Mouse (Mus musculus) left cerebral cortex, postnatal 14 days (tissue): ENCODE data around the gene Ltc4s. TPM values are rescaled to one million over a fixed set of nuclear protein-coding genes. Genes with fewer than 3 reads are reported as not detected.

ENCODE experiments used
- DNase-seq, 2 experiments: peaks; one replicate each; pipeline ENCODE4 v3.0.0; 2021 to 2022; ENCODE audit warnings: low spot score in 2 of 2, mixed read lengths in 1 of 2
- intact Hi-C: fragments of 180-260 bp; cut with DNase I; formaldehyde crosslinking; loops from one replicate; pipeline ENCODE4 v1.15.1; 2025
- long read RNA-seq, 2 experiments: library from polyadenylated mRNA; stranded (forward); transcript quantifications; one replicate each; pipeline ENCODE4 v2.0.0; 2021
- total RNA-seq, 2 experiments: library from RNA; stranded (reverse); gene quantifications; 2 replicates each; pipeline ENCODE4 v1.2.3; 2021

The Ltc4s gene
- total RNA-seq, result 10 to 100 TPM; 11.4 to 11.6 TPM
- long read RNA-seq, experiment 1, partial matches to known transcripts, result 3 of 6 reads
- long read RNA-seq, experiment 1, other reads (novel, unspliced or antisense), result 0 of 6 reads
- long read RNA-seq, experiment 2, transcript Ltc4s-202 (5 exons, 649 nt), result major isoform, 6 of 9 reads
- long read RNA-seq, experiment 2, partial matches to known transcripts, result 1 of 9 reads
- long read RNA-seq, experiment 2, other reads (novel, unspliced or antisense), result 0 of 9 reads

- no peak for DNase-seq
- intact Hi-C loops, result loop anchor here (5.0 kb wide), 2 partner anchors 54 to 124 kb away; partner anchors contain the start of gene Maml1
Measured at GRCm38 (mm10) chr11:50238324-50238723, at the start of gene Ltc4s. Gene Ltc4s (minus strand): TSS chr11:50238616.

- intact Hi-C loops, result no loop called here
- DNase-seq, result no peak
Measured at GRCm38 (mm10) chr11:50286428-50286827, 48.0 kb upstream of the Ltc4s start.

- intact Hi-C loops, result no loop called here
- DNase-seq, result no peak
Measured at GRCm38 (mm10) chr11:50285696-50286095, 47.3 kb upstream of the Ltc4s start.

GRCm38 (mm10) chr11:50285263-50285662 lies 46.8 kb upstream of the Ltc4s start:
- no peak for DNase-seq
- intact Hi-C loops, result no loop called here

GRCm38 (mm10) chr11:50280053-50280452 lies 41.6 kb upstream of the Ltc4s start:
- DNase-seq, result no peak
- intact Hi-C loops, result no loop called here

- intact Hi-C loops, result no loop called here
- DNase-seq, result no peak
Measured at GRCm38 (mm10) chr11:50279005-50279404, 40.6 kb upstream of the Ltc4s start.

- intact Hi-C loops, result no loop called here
Measured at GRCm38 (mm10) chr11:50277706-50278105, 39.3 kb upstream of the Ltc4s start.

GRCm38 (mm10) chr11:50277025-50277424 lies 38.6 kb upstream of the Ltc4s start:
- intact Hi-C loops, result no loop called here
- DNase-seq, result no peak

More at GRCm38 (mm10) chr11:50277706-50278105, 39.3 kb upstream of the Ltc4s start:
- no peak for DNase-seq

GRCm38 (mm10) chr11:50275568-50276151 lies 37.2 kb upstream of the Ltc4s start:
- peak in 1 of 2 experiments; percentile 41 for DNase-seq
- intact Hi-C loops, result no loop called here

- DNase-seq, result no peak
Measured at GRCm38 (mm10) chr11:50275077-50275476, 36.7 kb upstream of the Ltc4s start.

GRCm38 (mm10) chr11:50272819-50273218 lies 34.4 kb upstream of the Ltc4s start:
- intact Hi-C loops, result no loop called here
- DNase-seq, result no peak

More at GRCm38 (mm10) chr11:50275077-50275476, 36.7 kb upstream of the Ltc4s start:
- intact Hi-C loops, result no loop called here

GRCm38 (mm10) chr11:50269885-50270284 lies 31.5 kb upstream of the Ltc4s start:
- no peak for DNase-seq
- intact Hi-C loops, result no loop called here

- intact Hi-C loops, result no loop called here
Measured at GRCm38 (mm10) chr11:50269163-50269562, 30.7 kb upstream of the Ltc4s start.

GRCm38 (mm10) chr11:50266997-50267396 lies 28.6 kb upstream of the Ltc4s start:
- no peak for DNase-seq
- intact Hi-C loops, result no loop called here

More at GRCm38 (mm10) chr11:50269163-50269562, 30.7 kb upstream of the Ltc4s start:
- DNase-seq, result no peak

- intact Hi-C loops, result no loop called here
- DNase-seq, result no peak
Measured at GRCm38 (mm10) chr11:50265931-50266330, 27.5 kb upstream of the Ltc4s start.

- DNase-seq, result no peak
- intact Hi-C loops, result no loop called here
Measured at GRCm38 (mm10) chr11:50263198-50263597, 24.8 kb upstream of the Ltc4s start.

GRCm38 (mm10) chr11:50262020-50262419 lies 23.6 kb upstream of the Ltc4s start:
- intact Hi-C loops, result no loop called here

GRCm38 (mm10) chr11:50258310-50258709 lies 19.9 kb upstream of the Ltc4s start:
- DNase-seq, result peak in 1 of 2 experiments; percentile 33
- intact Hi-C loops, result no loop called here

More at GRCm38 (mm10) chr11:50262020-50262419, 23.6 kb upstream of the Ltc4s start:
- DNase-seq, result peak in 1 of 2 experiments; percentile 37

- intact Hi-C loops, result no loop called here
- no peak for DNase-seq
Measured at GRCm38 (mm10) chr11:50256615-50257014, 18.2 kb upstream of the Ltc4s start.

- intact Hi-C loops, result no loop called here
Measured at GRCm38 (mm10) chr11:50254010-50254580, 15.7 kb upstream of the Ltc4s start.

GRCm38 (mm10) chr11:50253393-50253792 lies 15.0 kb upstream of the Ltc4s start:
- intact Hi-C loops, result no loop called here
- peak in 1 of 2 experiments; percentile 49 for DNase-seq

More at GRCm38 (mm10) chr11:50254010-50254580, 15.7 kb upstream of the Ltc4s start:
- DNase-seq, result peak; percentile 84 to 94
